Mouse (Mus musculus) embryonic facial prominence, embryonic 13.5 days (tissue): ENCODE measurements around the gene D1Pas1. TPM values are rescaled to one million over a fixed set of nuclear protein-coding genes. Genes with fewer than 3 reads are reported as not detected.

ENCODE experiments used
- ATAC-seq: fragments of 200-750 bp; cut with Nextera tagmentation; 2 replicates; pipeline ENCODE4 v1.8.0; 2017; ENCODE audit warnings: low read depth; ENCODE audit not compliant: insufficient number of reproducible peaks, insufficient read depth, low FRiP score, low TSS enrichment
- H3K27ac ChIP-seq: fragments of 300-500 bp; sonication (generic); 2 replicates; pipeline ENCODE4 v1.5.1; 2015; ENCODE audit warnings: moderate library complexity, mild to moderate bottlenecking, inconsistent platforms
- H3K27me3 ChIP-seq: fragments of 300-500 bp; sonication (generic); 2 replicates; pipeline ENCODE4 v1.6.1; 2015; ENCODE audit warnings: mild to moderate bottlenecking, inconsistent platforms
- H3K36me3 ChIP-seq: fragments of 300-500 bp; sonication (generic); 2 replicates; pipeline ENCODE4 v1.6.1; 2015; ENCODE audit warnings: mild to moderate bottlenecking, inconsistent platforms
- H3K4me1 ChIP-seq: fragments of 300-500 bp; sonication (generic); 2 replicates; pipeline ENCODE4 v1.6.1; 2015; ENCODE audit warnings: inconsistent platforms
- H3K4me2 ChIP-seq: fragments of 300-500 bp; sonication (generic); 2 replicates; pipeline ENCODE4 v1.6.1; 2015; ENCODE audit warnings: moderate library complexity, mild to moderate bottlenecking, inconsistent platforms
- H3K4me3 ChIP-seq: fragments of 300-500 bp; sonication (generic); 2 replicates; pipeline ENCODE4 v1.5.1; 2015; ENCODE audit warnings: mild to moderate bottlenecking, inconsistent platforms
- H3K9ac ChIP-seq: fragments of 300-500 bp; sonication (generic); 2 replicates; pipeline ENCODE4 v1.6.1; 2015; ENCODE audit warnings: mild to moderate bottlenecking, inconsistent platforms
- H3K9me3 ChIP-seq: fragments of 300-500 bp; sonication (generic); 2 replicates; pipeline ENCODE4 v1.6.1; 2016; ENCODE audit warnings: inconsistent platforms
- WGBS: fragments of 180-500 bp; shearing (Covaris S2); methylation state at CpG from one replicate; pipeline ENCODE4 v1.1.7; 2015; ENCODE audit warnings: mixed read lengths; 5-methylcytosine and 5-hydroxymethylcytosine counted together
- polyA plus RNA-seq: library from polyadenylated mRNA; unstranded; fragments of >200 nt; fragmentation: Nextera tagmentation; extraction: Ambion mirVana; gene quantifications from 2 replicates; pipeline ENCODE4 v1.2.1, GENCODE M21; 2015

Gene D1Pas1
- polyA plus RNA-seq, 1 experiment from 2014 or later: not detected

DNA sequence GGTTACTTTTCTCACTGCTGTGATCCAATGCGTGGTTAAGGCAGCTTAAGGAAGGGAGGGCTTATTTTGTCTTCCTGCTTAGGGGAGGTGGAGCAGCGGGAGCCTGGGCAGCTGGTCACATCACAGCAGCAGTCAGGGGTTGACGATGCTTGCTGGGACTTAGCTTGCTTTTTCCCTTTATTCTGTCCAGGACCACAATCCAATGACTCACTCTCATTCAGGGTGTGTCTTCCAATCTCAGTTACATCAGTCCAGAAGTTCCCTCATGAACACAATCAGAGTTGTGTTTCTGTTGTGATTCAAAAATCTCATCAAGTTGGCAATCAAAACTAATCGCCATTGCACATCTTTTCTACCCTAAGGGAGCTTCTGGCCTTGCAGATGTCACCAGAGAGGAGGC lies 48.9 kb downstream of the D1Pas1 start:
- ATAC-seq: no peak
- Histone ChIP-seq H3K9ac (no peak overlapping the region), H3K27me3 (no peaks in the 10 kb centered on the region), H3K4me3 (no peak overlapping the region), H3K36me3 (no peaks in the 10 kb centered on the region), H3K4me2 (no peak overlapping the region), H3K27ac (no peak overlapping the region), H3K4me1 (peaks cover 3% of the 10 kb centered on the region; the same call in 1 of the 2 replicates), H3K9me3 (no peaks in the 10 kb centered on the region)
- WGBS: 61% methylated on average over 4 of the region's 4 CpGs

DNA sequence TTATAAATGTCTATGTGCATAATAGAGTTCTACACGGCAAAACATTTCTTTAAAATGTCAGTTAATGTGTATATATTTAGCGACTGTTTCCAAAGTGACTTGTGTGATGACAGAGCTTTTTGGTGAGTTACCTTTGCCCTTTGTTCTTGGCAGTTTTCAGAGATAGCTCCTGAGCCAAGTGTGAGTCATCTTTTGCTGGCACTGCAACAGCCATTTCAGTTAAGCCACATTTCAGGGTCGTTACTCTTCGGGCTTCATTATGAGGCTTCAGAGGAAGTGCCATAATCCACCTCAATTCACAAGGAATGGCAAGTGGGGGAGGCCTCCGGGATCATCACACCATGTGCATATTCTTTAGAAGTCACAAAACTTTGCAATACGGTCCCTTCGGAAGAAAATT lies 52.8 kb downstream of the D1Pas1 start:
- no peak for ATAC-seq
- Histone ChIP-seq H3K9me3 (no peaks in the 10 kb centered on the region), H3K4me1 (peaks cover 3% of the 10 kb centered on the region; the same call in 1 of the 2 replicates), H3K9ac (no peak overlapping the region), H3K27me3 (no peaks in the 10 kb centered on the region), H3K36me3 (no peaks in the 10 kb centered on the region), H3K4me2 (no peak overlapping the region), H3K27ac (no peak overlapping the region), H3K4me3 (no peak overlapping the region)
- WGBS: 88% methylated on average over 7 of the region's 7 CpGs

Other genes with a start within 250 kb of the D1Pas1 start
- 67.8 and 69.3 TPM in 2 replicates for gene Rrp15, start 218.1 kb upstream of the D1Pas1 start, polyA plus RNA-seq
- gene Spata17, start 248.0 kb downstream of the D1Pas1 start, polyA plus RNA-seq: 0.43 and 0.74 TPM in 2 replicates
- gene Gpatch2, start 248.1 kb downstream of the D1Pas1 start, polyA plus RNA-seq: 22.2 and 22.6 TPM in 2 replicates